Mouse (Mus musculus) gastrocnemius, postnatal 10 days (tissue): ENCODE measurements around the gene Phb2. TPM values are rescaled to one million over a fixed set of nuclear protein-coding genes. Genes with fewer than 3 reads are reported as not detected.

Experiments used
- DNase-seq: peaks from one replicate; pipeline ENCODE4 v3.0.0; 2021; ENCODE audit warnings: mixed read lengths
- total RNA-seq, 2 experiments: library from RNA; stranded (reverse); gene quantifications; 2 replicates each; pipeline ENCODE4 v1.2.3; 2021

Gene Phb2
- total RNA-seq, 2 experiments from 2014 or later, result 205 to 206 TPM

DNA sequence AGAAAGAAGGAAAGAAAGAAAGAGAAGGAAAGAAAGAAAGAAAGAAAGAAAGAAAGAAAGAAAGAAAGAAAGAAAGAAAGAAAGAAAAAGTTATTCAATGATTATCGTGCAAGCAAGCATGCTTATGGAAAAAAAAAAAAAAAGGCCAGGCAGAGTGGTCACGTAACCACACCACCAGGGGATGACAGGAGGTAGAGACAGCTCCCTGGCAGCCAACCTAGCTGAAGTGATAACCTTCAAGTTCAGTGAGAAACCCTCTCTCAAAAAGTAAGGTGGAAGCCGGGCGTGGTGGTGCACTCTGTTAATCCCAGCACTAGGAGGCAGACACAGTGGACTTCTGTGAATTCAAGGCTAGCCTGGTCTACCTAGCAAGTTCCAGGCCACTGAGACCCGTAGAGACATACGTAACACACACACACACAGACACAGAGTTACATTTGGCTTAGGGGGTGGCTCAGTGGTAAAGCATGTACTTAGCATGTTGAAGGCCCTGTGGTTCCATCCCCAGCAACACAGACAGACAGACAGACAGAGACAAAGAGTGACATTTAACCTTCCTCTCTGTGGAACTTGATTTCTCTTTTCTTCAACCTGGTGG is 10.8 kb downstream of the Phb2 start:
- no peak for DNase-seq

DNA sequence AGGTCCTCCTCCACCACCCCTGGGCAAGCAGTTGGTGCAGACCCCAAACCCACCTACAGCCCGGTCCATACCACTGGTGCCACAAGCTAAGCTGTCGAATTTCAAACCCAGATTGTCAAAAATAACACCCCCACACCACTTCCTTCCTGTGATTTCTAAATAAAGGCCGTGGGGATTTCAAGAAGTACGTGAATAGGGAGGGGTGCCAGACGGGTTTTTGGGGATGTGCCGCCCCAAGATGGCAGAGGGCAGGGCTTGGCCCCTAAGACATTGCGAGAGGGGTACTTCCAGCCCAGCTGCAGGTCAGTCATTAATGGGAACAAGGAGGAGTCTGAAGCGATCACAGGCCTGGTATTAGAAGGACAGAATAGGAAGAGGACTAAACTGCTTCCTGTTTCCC is 11.4 kb downstream of the Phb2 start:
- no peak for DNase-seq

DNA sequence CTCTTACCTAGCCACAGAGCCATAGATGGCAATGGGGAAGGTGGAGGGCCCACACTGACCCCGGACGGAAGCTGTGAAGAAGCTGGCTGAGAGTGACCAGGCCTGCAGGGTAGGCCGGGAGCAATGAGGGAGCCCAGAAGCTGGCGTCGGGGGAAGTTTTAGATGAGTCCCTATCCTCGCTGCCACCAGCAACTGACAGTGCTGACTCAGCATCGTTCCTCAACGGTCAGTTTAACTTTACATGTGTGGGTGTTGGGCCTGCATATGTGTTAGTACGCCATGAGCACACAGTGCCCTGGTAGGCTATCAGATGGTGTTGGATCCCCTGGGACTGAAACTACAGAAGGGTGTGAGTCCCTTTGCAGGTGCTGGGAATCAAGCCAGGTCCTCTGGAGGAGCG is 12.3 kb downstream of the Phb2 start:
- DNase-seq, result no peak

DNA sequence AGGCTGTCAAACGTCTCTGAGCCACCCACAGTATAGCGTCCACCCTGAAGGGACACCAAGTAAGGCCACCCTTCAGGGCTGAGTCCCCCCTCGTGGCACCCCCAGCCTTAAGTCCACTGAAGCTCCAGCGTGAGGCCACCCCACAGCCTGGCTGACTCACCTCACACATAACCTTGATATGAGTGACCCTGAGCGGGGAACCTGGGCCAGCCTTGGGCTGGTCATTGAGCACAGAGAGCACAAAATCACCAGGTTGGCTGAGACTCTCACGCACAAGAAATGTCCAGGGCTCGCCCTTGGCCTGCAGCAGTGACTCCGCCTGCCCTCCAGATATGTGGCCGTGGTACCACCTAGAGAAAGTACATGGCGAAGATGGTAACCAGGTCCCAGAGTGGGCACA is 16.5 kb downstream of the Phb2 start:
- no peak for DNase-seq

DNA sequence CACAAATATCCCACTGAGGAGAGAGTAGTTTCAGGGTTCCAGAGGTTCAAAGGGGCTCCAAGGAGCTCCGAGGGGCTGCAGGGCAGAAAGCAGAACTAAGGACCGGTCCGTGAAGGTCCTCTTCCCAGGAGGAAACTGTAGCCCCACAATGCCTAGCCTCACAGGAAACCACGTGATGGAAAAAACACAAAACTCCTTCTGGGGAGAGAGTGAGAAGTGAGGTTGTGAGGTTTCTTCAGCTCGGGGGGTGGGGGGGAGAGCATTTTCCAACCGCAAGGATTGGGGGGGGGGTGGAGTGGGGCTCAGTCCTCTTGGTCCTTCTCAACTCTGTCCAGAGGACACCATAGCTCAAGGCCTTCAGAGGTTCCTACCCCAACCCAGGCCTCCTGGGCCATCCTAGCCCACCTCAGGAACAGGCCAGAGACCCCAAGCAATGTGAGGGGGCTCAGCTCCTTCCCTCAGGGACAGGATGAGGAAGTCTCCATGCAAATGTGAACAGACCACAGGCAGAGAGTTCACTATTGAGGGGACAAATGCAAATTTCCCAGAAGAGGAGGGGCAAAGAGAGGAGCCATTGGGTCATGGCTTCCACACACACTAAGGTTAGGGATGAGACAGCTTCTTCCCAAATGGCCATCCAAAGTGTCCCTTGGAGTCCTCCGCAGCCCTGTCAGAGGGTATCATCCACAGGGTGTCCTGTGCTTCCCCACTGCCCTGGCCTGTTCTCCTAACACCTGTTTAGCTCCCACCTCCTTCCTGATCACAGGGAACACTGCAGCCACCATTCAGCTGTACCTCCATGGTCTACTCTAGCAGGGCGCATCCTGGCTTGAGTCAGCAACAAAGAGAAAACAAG is 17.9 kb downstream of the Phb2 start:
- DNase-seq, result no peak

DNA sequence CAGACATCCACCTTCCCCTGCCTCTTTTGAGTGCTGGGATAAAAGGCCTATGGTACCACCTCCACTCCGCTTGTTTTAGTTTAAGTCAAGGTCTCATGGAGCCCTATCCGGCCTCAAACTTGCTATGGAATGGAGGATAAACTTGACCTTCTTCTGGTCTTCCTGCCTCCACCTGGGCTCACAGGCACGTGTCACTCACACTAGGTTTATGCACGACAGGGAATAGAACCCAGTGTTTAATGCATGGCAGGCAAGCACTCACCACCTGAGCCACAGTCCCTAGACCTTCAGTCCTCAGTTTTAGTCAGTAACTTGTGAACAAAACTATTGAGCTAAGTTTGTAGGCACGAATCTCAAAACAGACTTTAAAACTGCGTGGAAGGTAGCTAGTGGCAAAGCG is 18.9 kb downstream of the Phb2 start:
- no peak for DNase-seq

DNA sequence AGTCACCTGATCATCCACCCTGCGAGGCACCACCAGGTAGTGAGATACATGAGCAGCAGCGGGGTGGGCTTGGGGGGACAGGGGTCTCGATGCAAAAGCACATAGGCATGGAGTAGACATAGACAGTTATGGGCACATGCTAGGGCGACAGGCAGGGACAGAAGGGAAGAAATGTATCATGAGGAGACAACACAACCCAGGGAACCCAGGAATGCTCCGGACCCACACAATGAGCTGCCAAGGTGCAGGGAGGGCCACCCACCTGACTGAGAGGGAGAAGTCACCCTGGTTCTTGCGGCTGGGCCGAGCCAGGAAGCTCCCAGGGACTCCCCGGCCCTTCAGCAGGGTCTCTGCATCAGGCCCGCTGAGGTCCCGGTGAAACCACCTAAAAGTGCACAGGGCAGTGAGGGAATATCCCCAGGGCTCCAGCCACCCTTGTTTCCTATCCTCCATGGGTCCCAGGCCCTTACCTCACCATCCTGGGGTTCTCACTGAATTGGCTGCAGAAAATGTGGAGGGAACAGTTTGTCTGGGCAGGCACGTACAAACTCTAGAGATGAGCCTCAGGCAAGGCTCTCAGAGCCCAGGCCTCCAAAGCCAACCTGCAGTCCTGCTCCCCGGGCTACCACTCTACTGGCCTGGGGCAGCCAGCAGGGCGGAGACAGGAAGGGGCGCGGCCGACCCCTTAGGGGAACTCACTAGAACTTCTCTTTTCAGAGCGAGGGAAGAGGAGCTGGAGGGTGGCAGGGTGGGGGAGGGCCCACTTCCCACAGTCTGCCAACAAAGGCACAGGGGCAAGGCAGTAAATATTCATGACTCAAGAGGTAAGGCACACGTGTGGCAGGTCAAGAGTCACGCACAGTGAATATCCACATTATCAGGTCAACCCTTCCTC is 20.6 kb downstream of the Phb2 start:
- DNase-seq, result no peak

DNA sequence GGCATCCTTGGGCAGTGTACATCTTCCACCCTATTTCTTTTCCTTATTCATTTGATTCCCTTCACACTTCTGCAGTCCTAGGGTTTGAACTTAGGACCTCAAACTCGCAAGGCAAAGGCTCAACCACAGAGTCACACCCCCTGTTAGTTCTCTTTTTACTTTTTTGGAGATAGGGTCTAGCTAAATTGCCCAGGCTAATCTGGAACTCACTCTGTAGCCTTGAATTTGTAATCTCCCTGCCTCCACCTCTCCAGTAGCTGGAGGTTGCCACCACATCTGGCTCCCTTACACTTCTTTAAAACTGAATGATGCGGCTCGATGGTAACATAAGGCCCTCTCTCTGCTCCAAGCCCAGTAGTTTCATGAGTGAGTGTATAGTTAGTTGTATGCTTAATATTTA is 22.3 kb downstream of the Phb2 start:
- DNase-seq, result no peak

DNA sequence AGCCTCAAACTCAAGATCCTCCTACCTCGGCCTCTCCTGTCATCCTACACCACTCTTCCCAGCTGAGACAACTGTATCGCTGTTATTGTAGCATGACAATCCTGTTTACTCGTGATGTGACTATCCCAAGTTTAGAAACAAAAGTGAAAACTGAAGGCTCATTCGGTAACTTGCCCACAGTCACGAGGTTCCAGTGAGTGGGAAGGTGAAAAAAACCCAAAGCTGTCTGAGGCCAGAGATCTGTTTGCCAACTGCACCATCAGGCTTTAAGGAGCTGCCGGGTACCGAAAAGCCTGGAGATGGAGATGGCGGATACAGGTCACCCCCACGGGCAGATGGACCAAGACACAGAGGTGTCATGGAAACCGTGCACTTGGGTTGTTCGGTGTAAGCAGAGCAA is 24.9 kb downstream of the Phb2 start:
- no peak for DNase-seq

DNA sequence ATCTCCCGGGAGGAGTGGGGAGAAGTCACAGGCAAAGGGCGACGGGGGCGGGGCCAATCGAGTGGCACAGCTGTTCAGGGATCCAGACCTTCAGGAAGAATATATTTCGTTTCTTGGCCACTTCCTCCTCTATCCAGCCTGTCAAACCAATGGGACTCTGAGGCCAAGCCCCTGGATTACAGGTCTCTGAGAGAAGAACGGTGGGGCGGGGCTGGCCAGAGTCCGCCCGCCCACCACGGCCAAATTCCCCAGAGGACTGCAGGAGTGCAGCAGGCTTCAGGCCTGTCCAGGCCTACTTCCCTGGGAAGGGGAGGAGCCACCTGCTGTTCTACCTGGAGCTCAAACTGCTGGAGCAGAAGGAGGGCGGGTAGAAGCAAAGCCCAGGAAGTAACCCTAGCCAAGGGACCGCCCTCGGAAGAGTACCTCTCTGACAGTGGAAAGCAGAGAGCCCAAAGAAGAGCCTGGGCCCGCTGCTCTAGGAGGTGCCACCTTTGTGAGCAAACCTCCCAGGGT is 26.4 kb downstream of the Phb2 start, which contains the start of gene Ptpn6:
Ptpn6 (minus strand) TSS at position 204 of the 513 bp plus-strand sequence.
- no peak for DNase-seq

DNA sequence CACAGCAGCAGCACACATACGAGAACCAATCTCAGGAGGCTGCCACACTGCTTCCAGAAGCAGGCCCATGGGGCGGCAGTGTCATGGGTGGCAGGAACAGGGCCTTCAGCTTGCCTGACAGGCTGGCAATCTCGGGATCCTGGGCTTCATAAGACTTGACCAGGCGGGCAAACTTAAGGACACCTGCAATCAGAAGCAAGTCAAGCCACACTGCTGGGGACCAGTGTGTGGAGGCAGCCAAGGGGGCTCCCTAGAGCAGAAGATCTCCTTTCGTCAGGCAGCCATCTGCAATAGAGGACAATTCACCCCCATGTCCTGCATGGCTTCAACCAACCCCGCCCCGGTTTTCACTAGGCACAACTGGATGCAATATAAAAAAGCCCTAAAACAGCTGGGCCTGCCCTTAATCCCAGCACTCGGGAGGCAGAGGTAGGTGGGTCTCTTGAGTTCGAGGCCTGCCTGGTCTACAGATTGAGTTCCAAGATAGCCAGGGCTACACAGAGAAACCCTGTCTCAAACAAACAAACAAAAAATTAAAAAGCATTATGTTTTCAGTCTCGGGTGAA is 27.2 kb downstream of the Phb2 start:
- DNase-seq, result no peak

DNA sequence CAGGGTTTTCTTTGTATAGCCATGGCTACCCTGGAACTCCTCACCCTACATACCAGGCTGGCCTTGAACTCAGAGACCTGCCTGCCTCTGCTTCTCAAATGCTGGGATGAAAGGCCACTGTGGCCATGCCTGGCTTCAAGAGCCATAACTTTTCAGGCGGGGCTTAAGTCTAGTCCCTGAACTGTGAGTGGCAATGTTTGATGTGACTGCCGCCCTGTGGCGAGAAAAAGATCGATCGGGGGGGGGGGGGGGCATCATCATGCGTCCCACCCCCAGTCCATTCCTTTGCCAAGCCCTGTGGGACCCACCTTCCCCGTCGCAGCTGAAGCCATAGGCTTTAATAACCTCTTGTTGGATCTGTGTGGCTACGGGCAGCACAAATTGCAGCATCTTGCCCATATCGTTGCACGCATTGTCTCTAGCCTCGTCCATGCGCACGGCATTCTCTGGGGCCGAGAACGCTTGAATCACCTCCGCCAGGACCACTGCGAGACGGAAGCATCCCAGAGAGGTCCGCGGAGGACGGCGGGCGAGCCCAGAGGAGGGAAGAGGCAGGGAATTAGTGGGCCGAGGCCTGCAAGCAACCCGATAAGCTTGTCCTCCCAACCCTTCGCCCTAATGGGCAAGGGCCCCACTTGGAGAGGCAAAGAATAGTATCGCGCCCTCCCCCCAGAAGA is 28.2 kb downstream of the Phb2 start:
- DNase-seq, result no peak

DNA sequence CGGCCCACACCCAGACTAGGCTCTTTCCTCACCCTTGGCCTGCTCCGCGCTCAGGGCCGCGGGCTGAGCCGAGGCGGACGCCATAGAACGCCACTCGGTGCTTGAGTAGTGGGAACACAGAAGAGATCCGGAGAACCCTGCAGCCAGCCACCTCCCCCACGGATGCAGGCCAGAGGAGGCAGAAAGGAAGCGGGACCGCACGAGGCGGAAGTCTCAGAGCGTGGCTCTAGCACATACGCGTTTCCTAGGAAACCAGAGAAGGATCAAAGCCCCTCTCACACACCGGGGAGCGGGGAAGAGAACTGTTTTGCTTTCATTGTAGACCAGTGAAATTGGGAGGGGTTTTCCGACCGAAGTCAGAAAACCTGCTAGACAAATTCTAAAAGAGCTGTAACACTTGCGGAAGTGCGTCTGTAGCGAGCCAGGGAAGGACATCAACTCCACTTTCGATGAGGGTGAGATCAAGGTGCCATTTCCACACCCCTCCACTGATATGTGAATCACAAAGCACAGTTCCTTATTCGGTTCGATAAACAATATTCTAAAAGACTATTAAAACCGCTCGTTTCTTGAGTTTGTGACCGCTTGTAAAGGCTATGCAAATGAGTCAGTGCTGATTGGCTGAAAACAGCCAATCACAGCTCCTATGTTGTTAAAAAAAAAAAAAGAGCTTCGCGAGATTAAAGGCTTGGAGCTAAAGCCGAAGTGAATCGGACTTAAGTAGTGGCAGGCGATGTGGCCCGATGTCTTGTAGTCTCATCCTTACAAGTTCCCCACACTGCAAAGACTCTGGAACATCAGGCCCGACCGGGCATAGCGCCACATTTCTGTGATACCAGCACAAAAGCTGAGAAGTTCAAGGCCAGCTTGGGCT is 29.0 kb downstream of the Phb2 start, which contains the start of gene Grcc10:
Grcc10 (minus strand) TSS at position 487 of the 874 bp plus-strand sequence.
- DNase-seq, result peak; percentile 81

DNA sequence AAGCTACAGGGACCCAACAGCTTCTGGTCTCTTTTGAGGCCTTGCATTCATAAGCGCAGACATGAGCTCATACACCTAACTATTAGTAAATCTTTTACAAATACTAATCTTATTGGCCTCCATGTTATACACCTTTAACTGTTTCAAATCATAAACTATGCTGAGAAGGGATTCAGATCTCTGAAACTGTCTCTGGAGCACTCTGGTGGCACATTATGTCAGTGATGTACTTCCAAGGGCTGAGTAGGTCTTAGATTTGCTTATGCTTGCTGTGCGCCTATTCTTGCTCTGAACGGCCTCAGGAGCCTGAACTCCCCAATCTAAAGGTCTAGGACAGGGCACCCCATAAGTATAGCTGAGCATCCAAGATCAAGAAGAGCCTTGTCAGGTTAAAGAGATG is 29.7 kb downstream of the Phb2 start:
- DNase-seq, result no peak

DNA sequence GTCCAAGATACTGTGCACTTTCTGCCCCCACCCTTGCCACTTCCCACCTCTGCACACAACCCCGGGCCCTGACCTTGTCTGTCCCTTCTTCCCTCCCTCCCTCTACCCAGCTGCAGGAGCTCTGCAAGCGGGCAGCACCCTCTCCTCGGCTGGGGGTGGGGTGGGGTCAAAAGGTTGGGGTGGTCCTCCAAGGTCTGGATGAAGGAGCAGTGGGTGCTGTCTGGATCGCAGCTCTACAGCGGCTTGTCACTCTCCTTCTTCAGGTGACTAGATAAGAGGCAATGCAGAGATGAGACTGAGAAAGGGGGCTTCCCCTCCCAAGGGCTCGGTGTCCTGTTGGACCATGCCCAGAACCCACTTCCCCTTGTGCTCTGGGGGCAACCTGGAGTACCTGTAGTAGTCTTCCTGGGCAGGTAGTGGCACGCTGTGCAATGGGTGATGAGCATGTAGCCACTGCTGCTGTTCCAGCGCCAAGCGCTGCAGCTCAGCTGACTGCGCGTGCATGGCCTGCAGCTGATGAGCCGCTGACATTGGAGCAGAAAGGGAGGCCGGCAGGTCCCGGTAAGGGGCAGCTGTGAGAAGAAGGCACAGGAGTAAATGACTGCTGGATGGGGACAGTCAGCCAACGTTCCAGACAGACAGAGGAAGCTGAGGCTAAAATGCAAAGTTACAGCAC is 30.8 kb downstream of the Phb2 start:
- DNase-seq, result no peak

DNA sequence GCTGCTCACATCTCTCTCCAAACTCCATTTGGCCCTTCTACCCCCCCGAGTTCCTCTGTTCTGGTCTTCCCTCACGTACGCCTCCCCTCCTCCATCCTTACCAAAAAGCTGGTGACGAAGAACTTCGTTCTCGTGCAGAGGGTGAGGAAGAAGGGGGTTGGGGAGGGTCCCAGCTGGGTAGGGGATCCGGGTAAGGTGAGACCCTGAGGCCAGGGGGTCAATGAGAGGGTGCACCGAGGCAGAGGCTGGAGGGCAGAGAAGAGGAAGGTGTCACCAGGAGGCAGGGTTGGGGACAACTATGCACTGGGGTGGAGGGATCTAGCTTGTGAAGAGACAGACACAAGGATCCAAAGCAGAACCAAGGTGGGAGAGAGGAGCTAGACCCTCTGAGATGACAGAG is 31.5 kb downstream of the Phb2 start:
- no peak for DNase-seq

DNA sequence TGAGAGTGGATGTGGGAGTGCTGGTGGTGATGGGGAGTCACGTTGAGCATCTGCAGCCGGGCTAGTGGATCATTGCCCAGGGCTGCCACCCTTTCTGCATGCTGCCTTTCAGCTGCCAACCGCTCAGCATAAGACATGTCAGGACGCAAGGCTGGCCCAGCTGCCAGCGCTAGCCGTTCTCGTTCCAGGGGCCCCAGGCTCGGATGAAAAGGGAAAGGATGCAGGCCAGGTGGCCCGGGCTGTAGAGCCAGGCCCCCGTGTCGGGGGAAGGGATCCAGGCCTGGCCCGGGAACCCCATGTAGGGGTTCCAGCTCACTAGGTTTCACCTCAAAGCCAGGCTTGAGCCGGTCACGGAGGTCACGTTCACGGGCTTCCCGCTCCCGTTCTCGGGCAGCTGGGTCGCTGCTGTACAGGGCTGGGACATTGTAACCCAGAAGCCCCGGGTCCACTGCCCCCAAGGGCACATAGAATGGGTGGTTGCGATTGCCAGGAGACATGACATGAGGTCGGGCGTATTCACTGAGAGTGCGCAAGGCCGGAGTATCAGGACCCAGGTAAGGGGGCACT is 32.7 kb downstream of the Phb2 start:
- no peak for DNase-seq

DNA sequence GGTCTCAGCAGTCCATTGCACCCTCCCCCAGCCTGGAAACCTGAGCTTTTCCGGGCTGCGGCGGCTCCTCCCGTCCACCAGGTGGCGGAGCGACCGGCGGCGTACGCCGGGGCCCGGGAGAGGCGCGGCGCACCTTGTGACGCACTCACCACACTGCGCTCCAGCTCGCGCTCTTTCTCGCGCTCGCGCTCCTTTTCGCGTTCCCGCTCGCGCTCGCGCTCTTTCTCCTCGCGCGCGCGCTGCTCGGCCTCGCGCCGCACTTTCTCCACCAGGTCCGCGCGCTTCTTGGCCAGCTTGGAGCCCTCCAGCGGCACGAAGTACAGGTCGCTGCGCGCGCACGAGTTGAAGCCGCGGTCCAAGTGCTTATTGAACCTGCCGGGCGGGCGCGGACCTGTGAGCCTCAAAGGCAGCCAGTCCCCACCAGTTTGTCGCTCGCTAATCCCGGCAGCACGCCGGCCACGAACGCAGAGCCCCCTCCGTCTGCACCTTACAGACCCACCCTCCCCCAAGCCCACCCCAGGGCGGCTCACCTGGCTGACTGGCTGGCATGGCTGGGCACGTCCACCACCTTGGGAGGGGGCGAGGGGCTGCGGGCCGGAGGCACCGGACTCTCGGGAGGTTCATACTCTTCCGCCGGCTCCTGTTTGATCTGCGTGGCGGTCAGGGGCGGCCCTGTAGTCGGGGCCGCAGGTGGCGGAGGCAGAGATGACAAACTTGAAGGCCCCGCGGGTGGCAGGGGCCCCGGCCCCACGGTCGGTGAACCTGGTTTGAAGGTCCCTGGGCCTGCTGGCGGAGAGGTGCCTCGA is 33.6 kb downstream of the Phb2 start:
- DNase-seq, result peak; percentile 94

DNA sequence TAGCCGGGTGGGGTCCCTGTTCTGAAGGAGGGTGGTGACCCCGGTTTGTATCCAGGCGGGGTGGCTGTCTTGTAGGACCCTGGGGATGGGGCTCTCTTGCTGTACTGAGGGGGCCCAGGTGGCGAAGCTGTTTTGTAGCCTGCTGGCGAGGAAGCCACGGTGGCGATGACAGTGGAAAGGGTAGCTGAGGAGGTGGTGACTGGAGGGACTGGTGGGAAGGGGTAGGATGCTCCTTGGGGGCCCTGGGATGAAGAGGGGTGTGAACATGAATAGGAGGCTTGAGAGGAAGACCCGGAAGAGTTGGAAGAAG is 34.1 kb downstream of the Phb2 start:
- no peak for DNase-seq
